Mouse (Mus musculus): ENCODE measurements around the gene Nfkbia.

- TF ChIP-seq CTCF (IDR thresholded peaks at IDR 0.05; ENCODE audit: low read depth, low read length) (no peak), POLR2A (IDR thresholded peaks at IDR 0.05; ENCODE audit: borderline replicate concordance, low read depth, low read length) (no peak)
Measured at GRCm38 (mm10) chr12:55456893-55457292, 35.6 kb downstream of the Nfkbia start.

Measured in bone marrow macrophage, adult 2 months (primary cell).